Mouse (Mus musculus) layer of hippocampus, adult 2 months (tissue): Measurements from ENCODE around the gene Ppp1r3g. TPM values are rescaled to one million over a fixed set of nuclear protein-coding genes. Genes with fewer than 3 reads are reported as not detected.

Experiments used
- DNase-seq, 2 experiments: peaks; one replicate each; pipeline ENCODE4 v3.0.0; 2022; ENCODE audit warnings: low spot score in 2 of 2
- H3K27ac ChIP-seq: fragments of 200-600 bp; 2 replicates; pipeline ENCODE4 v1.8.1; 2022
- H3K4me3 ChIP-seq: fragments of 200-600 bp; 2 replicates; pipeline ENCODE4 v1.8.1; 2022; ENCODE audit warnings: mild to moderate bottlenecking
- CTCF ChIP-seq: fragments of 200-600 bp; conservative IDR thresholded peaks from 2 replicates; pipeline ENCODE4 v1.8.1; 2022; ENCODE audit warnings: antibody characterized with exemption, mild to moderate bottlenecking, moderate library complexity
- total RNA-seq, 2 experiments: library from RNA; stranded (reverse); gene quantifications; 2 replicates each; pipeline ENCODE4 v1.2.3; 2021

Gene Ppp1r3g
- total RNA-seq, 2 experiments from 2014 or later = 10.7 to 12.5 TPM

- no peak for DNase-seq
- Histone ChIP-seq H3K4me3 (no peak overlapping the region), H3K27ac (no peak overlapping the region)
- no peak for TF ChIP-seq CTCF
These were observed 42.2 kb downstream of the Ppp1r3g start for GRCm38 (mm10) chr13:36000798-36001197.

GRCm38 (mm10) chr13:36009981-36010380, 51.3 kb downstream of the Ppp1r3g start:
- TF ChIP-seq CTCF = no peak
- 0 out of 2 replicates have a peak overlapping the region, but pooled peaks have one; percentile 20 for H3K27ac ChIP-seq
- DNase-seq = no peak
- no peak overlapping the region for H3K4me3 ChIP-seq

- H3K27ac ChIP-seq = no peak overlapping the region
- no peak overlapping the region for H3K4me3 ChIP-seq
- no peak for DNase-seq
- no peak for TF ChIP-seq CTCF
These were observed 57.0 kb downstream of the Ppp1r3g start for GRCm38 (mm10) chr13:36015636-36016035.

- no peak for TF ChIP-seq CTCF
- Histone ChIP-seq H3K4me3 (no peak overlapping the region), H3K27ac (no peak overlapping the region)
- no peak for DNase-seq
These were observed 59.4 kb downstream of the Ppp1r3g start for GRCm38 (mm10) chr13:36018017-36018416.

GRCm38 (mm10) chr13:36019309-36020274, 61.0 kb downstream of the Ppp1r3g start:
- DNase-seq = peak; percentile 76 to 85
- TF ChIP-seq CTCF = peak; percentile 86
- Histone ChIP-seq H3K27ac (peak overlapping the region; percentile 67), H3K4me3 (no peak overlapping the region)

Other genes starting within 250 kb of the Ppp1r3g start
- gene Rpp40, start 52.5 kb upstream of the Ppp1r3g start, total RNA-seq = 1 to 10 TPM; 7.5 to 9.1 TPM
- gene Fars2, start 158.6 kb downstream of the Ppp1r3g start, total RNA-seq = 10 to 100 TPM; 33.7 to 42.4 TPM
- 10 to 100 TPM; 19.6 to 20.2 TPM for gene Lyrm4, start 158.7 kb downstream of the Ppp1r3g start, total RNA-seq